Mouse (Mus musculus): Measurements from ENCODE around the gene Kcnj1. TPM values are rescaled to one million over a fixed set of nuclear protein-coding genes. Genes with fewer than 3 reads are reported as not detected.
A peak's percentile ranks its signal among the peaks of the same experiment; 100 is the strongest.

Kcnj1 gene
- polyA plus RNA-seq, 1 experiment from 2014 or later: not detected

DNA sequence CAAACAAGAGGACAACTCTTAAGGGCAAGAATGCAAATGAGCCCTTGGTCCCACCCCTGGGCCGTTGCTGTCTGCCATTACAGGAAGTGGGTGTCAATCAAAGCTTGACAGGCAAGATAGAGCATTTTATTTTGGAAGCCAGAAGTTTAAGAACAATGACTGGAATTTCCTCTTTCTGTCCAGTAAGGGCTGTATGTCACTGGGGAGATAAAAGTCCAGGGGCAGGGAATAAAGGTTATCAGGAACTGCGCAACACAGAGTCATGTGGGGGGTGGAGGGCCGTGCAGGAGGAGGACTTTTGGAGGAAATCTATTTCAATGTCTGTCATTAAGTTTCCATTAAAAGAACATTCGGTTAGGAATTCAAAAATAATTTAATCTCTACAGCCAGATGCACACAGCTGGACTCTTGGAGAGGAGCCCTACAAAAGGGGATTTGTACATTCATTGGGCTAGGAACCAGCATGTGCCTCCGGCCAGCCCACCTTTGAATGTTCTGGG, 28.4 kb downstream of the Kcnj1 start:
- H3K4me1 ChIP-seq: no peaks in the 10 kb centered on the region
- peaks cover 22% of the 10 kb centered on the region for H3K27me3 ChIP-seq
- ATAC-seq: no peak
- H3K4me2 ChIP-seq: no peak overlapping the region
- WGBS: 73% methylated on average over 5 of the region's 5 CpGs
- no peaks in the 10 kb centered on the region for H3K36me3 ChIP-seq (ENCODE audit: poor library complexity, severe bottlenecking)
- no peak overlapping the region for H3K9ac ChIP-seq
- H3K27ac ChIP-seq: no peak overlapping the region
- no peaks in the 10 kb centered on the region for H3K9me3 ChIP-seq (replicated peaks)
- H3K4me3 ChIP-seq: no peak overlapping the region

DNA sequence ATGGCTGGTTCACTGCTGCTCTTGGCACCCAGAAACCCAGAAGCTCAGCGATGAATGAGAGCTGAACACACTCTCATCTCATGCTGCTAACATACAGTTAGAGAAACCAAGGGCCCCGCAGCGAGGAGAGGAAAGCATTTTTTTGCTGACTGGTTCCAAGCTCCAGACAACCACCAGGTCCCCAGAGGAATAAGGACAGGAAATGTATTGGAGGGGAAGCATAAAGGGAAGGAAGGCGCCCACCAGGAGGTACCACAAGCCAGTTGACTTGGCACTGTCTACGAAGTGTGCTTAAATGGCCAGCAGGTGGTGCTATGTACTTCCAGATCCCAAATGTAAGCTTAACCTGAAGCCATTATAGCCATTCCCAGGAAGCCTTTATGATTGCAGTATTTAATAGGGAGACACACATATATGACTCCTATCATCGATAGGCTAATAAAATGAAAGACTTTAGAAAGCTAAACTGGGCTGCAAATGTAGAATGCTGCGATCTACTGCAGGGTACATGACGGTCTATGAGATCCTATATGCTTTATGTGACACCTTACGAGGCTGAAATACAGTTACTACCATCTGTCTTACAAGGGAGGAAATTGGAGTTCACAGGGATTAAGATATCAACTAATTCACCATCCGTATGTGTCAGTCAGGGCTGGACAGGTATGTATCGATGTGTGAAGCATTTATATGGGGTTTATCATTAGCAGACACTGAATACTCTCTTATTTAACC, 33.1 kb downstream of the Kcnj1 start:
- Histone ChIP-seq H3K36me3 (ENCODE audit: poor library complexity, severe bottlenecking) (no peaks in the 10 kb centered on the region), H3K27ac (no peak overlapping the region), H3K4me3 (no peak overlapping the region), H3K4me2 (no peak overlapping the region), H3K9me3 (replicated peaks) (no peaks in the 10 kb centered on the region), H3K9ac (no peak overlapping the region), H3K27me3 (peaks cover 66% of the 10 kb centered on the region), H3K4me1 (peaks cover 13% of the 10 kb centered on the region; the same call in 1 of the 2 replicates)
- peak; percentile 83 for ATAC-seq
- WGBS: 44% methylated on average over 11 of the region's 11 CpGs

DNA sequence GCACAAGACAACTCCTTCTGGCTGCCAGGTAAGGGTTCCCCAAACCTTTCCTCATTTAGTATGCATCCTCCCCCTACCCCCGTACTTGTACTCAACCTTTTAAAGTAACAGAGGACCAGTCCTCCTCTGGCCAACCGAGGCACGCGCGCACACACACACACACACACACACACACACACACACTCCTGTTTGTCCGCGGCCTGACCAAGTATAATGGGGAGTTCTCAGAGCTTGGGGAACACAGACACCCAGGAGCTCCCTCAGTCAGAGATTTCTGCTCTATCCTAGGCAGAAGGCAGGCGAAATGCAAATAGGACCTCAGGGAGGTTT, 36.4 kb downstream of the Kcnj1 start:
- peaks cover 13% of the 10 kb centered on the region; the same call in 1 of the 2 replicates for H3K4me1 ChIP-seq
- H3K9me3 ChIP-seq (replicated peaks): no peaks in the 10 kb centered on the region
- no peaks in the 10 kb centered on the region for H3K36me3 ChIP-seq (ENCODE audit: poor library complexity, severe bottlenecking)
- H3K27me3 ChIP-seq: peaks cover 93% of the 10 kb centered on the region
- WGBS: 9% methylated on average over 8 of the region's 8 CpGs
- peak overlapping the region; percentile 93 for H3K4me2 ChIP-seq
- ATAC-seq: 0 out of 2 replicates have a peak, but pooled peaks have one; percentile 13
- H3K4me3 ChIP-seq: peak overlapping the region; percentile 47
- no peak overlapping the region for H3K27ac ChIP-seq
- H3K9ac ChIP-seq: peak overlapping the region; percentile 73; the same call in 1 of the 2 replicates

DNA sequence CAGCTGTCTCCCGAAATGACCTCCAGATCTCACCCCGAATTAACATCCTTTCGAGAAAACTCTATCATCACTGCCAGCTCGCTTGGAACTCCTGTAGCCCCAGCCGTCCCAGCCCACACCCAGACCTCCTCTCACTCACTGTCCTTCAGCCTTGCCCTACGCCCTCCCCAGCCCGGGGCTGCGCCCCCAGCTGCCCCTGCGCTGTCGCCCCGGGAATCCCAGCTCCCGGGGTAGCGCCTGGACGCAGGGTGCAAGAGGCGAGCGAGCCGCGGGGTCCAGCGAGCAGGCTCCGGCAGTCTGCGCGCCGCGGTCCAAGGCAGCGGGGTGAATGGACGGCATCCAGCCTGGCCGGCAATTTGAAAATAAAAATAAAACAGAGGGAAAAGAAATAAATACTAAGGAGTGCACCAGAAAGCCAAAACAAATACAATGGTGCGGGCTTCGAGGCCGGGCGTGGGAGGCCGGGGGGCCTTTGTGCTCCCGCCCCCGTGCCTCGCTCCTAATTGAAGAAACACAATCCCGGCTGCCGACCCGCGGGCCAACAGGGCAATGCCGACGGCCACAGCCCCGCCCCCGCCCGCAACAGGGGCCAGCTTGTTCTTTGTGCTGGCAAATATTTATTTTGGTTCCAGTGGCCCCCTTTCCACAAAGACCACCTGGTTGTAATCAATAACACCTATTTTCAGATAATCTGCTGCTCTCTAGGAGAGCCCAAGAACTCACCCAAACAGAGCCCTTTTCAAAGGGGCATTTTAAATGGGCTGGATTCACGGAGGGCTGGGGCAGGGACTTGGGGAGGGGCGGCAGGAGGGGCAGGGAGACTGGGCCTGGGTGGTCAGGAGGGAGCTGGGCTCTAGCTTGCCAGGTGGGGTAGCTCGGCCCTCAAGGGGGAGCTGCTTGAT, 37.0 kb downstream of the Kcnj1 start:
- Histone ChIP-seq H3K9ac (peak overlapping the region; percentile 73), H3K4me2 (peak overlapping the region; percentile 93), H3K36me3 (ENCODE audit: poor library complexity, severe bottlenecking) (no peaks in the 10 kb centered on the region), H3K4me3 (peak overlapping the region; percentile 47), H3K27ac (no peak overlapping the region), H3K27me3 (peaks cover 93% of the 10 kb centered on the region), H3K4me1 (peaks cover 13% of the 10 kb centered on the region; the same call in 1 of the 2 replicates), H3K9me3 (replicated peaks) (no peaks in the 10 kb centered on the region)
- 0% methylated on average over 47 of the region's 47 CpGs for WGBS
- peak; percentile 58 for ATAC-seq

DNA sequence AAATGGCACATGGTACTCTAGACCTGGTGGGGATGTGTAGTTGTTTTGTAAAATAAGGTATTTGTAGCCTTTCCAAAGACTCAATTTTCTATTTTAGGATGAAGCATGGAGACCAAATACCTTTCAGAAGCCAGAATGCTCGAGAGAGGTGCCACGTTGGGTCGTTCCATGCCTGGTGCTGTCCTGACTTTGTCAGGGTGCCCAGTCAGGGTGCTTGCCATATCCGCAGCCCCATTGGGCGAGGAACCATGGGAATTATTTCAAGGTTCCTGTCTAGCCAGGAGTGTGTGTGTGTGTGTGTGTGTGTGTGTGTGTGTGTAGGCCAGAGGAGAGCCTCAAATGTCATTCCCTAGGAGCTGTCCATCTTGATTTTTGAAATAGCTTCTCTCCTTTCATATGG, 38.4 kb downstream of the Kcnj1 start:
- Histone ChIP-seq H3K9ac (no peak overlapping the region), H3K36me3 (ENCODE audit: poor library complexity, severe bottlenecking) (no peaks in the 10 kb centered on the region), H3K9me3 (replicated peaks) (no peaks in the 10 kb centered on the region), H3K27ac (no peak overlapping the region), H3K4me1 (peaks cover 13% of the 10 kb centered on the region; the same call in 1 of the 2 replicates), H3K27me3 (peaks cover 90% of the 10 kb centered on the region), H3K4me3 (no peak overlapping the region), H3K4me2 (no peak overlapping the region)
- WGBS: 88% methylated on average over 5 of the region's 5 CpGs
- ATAC-seq: no peak

DNA sequence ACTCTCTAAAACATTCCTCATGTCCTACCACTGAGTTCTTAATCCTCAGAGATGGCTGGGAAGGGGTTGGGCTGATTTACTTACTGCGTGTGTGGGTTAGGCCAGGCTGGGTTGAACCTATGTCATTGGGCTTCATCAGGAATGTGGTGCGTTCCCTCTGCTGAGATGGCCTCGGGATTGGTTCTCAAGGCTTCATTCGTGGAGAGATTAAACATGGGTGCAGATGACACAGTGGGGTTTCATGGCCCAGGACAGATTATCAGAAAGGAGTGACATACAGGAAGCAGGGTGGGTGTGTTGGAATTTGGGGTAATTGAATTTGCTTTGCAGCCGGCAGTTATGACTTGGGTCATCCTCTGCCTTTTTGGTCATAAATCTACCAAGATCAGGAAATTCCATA, 39.2 kb downstream of the Kcnj1 start:
- H3K27ac ChIP-seq: no peak overlapping the region

DNA sequence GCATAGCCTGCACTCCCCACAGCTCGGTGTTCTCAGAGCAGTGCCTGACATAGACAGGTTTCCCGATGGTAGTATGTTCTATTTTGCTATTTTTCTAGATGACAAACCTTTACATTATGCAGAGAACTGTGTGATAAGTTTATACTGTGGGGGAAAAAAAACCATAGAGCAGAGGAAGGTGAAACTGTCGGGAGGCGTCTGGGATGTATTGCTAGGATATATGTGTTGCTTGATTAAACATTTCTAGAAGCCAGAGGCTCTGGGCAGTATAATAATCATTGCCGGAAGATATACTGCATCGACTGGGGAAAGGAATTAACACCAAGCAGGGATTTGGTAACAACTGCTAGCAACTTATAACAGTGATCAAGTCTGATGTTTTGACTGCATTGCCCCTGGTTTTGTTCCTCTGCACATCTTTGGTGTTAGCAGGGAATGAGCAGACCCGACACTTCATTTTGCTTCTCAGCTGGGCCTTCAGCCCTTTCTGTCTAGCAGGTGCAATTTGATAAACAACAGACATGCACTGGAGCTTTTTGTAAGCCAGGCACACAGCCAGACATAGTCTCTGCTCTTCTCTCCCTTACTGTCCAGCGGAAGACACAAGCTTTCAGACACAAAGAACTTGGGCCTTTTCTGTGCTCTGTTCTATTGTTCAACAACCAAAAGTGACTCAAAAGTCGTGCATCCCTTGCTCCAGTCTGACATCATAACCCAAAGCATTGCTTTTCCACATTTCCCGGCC, 40.7 kb downstream of the Kcnj1 start:
- 71% methylated on average over 10 of the region's 10 CpGs for WGBS
- Histone ChIP-seq H3K9me3 (replicated peaks) (no peaks in the 10 kb centered on the region), H3K36me3 (ENCODE audit: poor library complexity, severe bottlenecking) (no peaks in the 10 kb centered on the region), H3K4me1 (peaks cover 13% of the 10 kb centered on the region; the same call in 1 of the 2 replicates), H3K27me3 (peaks cover 68% of the 10 kb centered on the region), H3K27ac (no peak overlapping the region), H3K9ac (no peak overlapping the region), H3K4me3 (no peak overlapping the region), H3K4me2 (no peak overlapping the region)
- no peak for ATAC-seq

More for the DNA sequence above, 39.2 kb downstream of the Kcnj1 start:
- H3K9ac ChIP-seq: no peak overlapping the region
- no peak overlapping the region for H3K4me2 ChIP-seq
- WGBS: 87% methylated on average over 5 of the region's 5 CpGs
- no peaks in the 10 kb centered on the region for H3K9me3 ChIP-seq (replicated peaks)
- peaks cover 81% of the 10 kb centered on the region for H3K27me3 ChIP-seq
- peaks cover 13% of the 10 kb centered on the region; the same call in 1 of the 2 replicates for H3K4me1 ChIP-seq
- ATAC-seq: no peak
- H3K36me3 ChIP-seq (ENCODE audit: poor library complexity, severe bottlenecking): no peaks in the 10 kb centered on the region
- H3K4me3 ChIP-seq: no peak overlapping the region

DNA sequence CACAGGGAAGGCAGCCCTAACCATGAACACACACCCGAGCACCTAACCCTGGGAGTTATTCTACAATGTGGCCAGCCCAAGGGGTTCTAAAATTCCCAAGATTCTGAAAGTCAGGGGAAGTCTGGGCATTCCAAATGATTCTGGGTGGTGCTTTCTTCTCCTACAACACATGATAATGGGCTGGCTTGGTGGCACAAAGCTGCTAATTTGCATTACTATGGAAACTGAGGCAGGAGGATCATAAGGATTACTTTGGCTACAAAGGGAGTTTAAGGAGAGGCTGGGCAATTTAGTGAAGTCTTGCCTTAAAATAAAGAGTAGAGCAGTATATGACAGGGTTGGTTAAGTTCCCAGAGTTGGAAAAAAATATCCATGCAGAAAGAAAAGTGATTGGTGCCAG, 42.7 kb downstream of the Kcnj1 start:
- ATAC-seq: no peak
- Histone ChIP-seq H3K9ac (no peak overlapping the region), H3K27me3 (peaks cover 52% of the 10 kb centered on the region), H3K27ac (no peak overlapping the region), H3K36me3 (ENCODE audit: poor library complexity, severe bottlenecking) (no peaks in the 10 kb centered on the region), H3K9me3 (replicated peaks) (no peaks in the 10 kb centered on the region), H3K4me1 (no peaks in the 10 kb centered on the region), H3K4me2 (no peak overlapping the region), H3K4me3 (no peak overlapping the region)
- WGBS: 41% methylated on average over 1 of the region's 1 CpGs

DNA sequence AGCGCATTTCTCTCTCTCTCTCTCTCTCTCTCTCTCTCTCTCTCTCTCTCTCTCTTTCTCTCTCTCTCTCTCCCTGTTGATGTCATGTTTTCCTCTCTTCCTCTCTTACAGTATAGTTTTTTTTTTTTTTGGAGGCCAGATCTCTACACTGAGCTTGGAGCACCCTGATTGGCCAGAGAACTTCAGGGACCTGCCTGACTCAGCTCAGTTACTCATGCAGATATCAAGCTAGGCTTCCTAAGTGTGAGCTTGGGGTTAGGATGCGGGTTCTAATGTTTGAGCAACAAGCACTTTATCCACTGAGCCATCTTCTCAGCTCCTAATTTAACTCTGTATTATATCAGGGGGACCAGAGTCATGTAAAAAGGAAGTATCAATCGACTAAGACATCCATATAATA, 43.7 kb downstream of the Kcnj1 start:
- 96% methylated on average over 3 of the region's 3 CpGs for WGBS
- Histone ChIP-seq H3K9ac (no peak overlapping the region), H3K27ac (no peak overlapping the region), H3K4me2 (no peak overlapping the region), H3K4me3 (no peak overlapping the region), H3K9me3 (replicated peaks) (no peaks in the 10 kb centered on the region), H3K4me1 (no peaks in the 10 kb centered on the region), H3K36me3 (ENCODE audit: poor library complexity, severe bottlenecking) (no peaks in the 10 kb centered on the region), H3K27me3 (peaks cover 42% of the 10 kb centered on the region)
- ATAC-seq: no peak

DNA sequence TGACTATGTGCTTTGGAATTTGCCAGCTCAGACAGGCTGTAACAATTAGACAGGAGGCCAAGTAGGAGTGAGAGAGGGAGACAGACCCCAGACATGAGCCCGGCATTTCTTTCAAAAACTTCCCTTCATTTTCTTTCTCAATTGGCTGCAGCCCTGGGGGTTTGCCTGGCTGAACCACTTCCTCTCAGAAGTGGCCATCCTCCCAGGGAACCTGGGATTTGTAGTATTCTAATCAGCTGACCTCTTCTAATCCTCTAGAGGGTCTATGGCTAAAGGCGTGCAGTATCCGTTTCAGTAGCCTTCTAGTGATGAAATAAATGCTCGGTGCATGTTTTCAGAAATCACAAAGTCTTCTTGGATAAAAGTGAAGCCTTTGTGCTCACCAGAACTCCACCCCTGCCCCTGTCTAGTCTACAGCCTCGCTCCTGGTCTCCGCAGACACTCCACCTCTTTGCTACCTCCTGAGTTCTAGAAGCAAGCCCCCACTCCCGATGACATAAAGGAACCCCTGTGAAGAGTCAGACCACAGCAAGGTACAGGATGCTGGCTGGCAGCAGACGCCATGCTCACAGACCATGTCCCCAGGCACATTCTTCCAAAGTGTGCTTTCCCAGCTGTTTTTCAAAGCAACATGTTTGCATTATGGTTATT, 45.3 kb downstream of the Kcnj1 start:
- Histone ChIP-seq H3K27me3 (peaks cover 26% of the 10 kb centered on the region), H3K9me3 (replicated peaks) (no peaks in the 10 kb centered on the region), H3K4me3 (no peak overlapping the region), H3K4me1 (no peaks in the 10 kb centered on the region), H3K36me3 (ENCODE audit: poor library complexity, severe bottlenecking) (no peaks in the 10 kb centered on the region), H3K9ac (no peak overlapping the region), H3K27ac (no peak overlapping the region), H3K4me2 (no peak overlapping the region)
- ATAC-seq: no peak
- 33% methylated on average over 8 of the region's 8 CpGs for WGBS

DNA sequence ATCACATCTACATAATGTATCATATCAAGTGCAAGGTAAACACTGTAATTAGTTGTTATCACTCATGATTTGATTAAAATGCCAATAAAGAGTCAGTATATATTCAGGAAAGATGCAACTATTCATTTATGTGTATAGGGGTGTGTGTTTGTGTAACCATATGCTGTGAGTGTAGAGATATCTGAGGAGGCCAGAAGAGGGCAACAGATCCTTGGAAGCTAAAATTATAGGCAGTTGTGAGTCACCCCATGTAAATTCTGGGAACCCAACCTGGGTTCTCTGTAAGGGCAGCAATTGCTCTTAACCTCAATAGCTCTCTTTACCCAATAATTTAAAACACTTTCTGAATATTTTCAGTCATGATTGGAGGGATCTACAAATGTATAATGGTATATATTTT, 48.4 kb downstream of the Kcnj1 start:
- H3K36me3 ChIP-seq (ENCODE audit: poor library complexity, severe bottlenecking): no peaks in the 10 kb centered on the region
- H3K27me3 ChIP-seq: 0 out of 2 replicates have a peak, but pooled peaks cover 3% of the 10 kb centered on the region
- H3K4me1 ChIP-seq: no peaks in the 10 kb centered on the region
- no peak overlapping the region for H3K4me3 ChIP-seq
- no peaks in the 10 kb centered on the region for H3K9me3 ChIP-seq (replicated peaks)
- ATAC-seq: no peak
- no peak overlapping the region for H3K4me2 ChIP-seq
- no peak overlapping the region for H3K27ac ChIP-seq
- no peak overlapping the region for H3K9ac ChIP-seq
